Mouse (Mus musculus) embryo, embryonic 11 days (tissue): Measurements from ENCODE around the gene Casp8ap2.

ENCODE experiments used
- DNase-seq: peaks from one replicate; pipeline ENCODE4 v3.0.0-alpha.2; 2015

Gene Casp8ap2

DNA sequence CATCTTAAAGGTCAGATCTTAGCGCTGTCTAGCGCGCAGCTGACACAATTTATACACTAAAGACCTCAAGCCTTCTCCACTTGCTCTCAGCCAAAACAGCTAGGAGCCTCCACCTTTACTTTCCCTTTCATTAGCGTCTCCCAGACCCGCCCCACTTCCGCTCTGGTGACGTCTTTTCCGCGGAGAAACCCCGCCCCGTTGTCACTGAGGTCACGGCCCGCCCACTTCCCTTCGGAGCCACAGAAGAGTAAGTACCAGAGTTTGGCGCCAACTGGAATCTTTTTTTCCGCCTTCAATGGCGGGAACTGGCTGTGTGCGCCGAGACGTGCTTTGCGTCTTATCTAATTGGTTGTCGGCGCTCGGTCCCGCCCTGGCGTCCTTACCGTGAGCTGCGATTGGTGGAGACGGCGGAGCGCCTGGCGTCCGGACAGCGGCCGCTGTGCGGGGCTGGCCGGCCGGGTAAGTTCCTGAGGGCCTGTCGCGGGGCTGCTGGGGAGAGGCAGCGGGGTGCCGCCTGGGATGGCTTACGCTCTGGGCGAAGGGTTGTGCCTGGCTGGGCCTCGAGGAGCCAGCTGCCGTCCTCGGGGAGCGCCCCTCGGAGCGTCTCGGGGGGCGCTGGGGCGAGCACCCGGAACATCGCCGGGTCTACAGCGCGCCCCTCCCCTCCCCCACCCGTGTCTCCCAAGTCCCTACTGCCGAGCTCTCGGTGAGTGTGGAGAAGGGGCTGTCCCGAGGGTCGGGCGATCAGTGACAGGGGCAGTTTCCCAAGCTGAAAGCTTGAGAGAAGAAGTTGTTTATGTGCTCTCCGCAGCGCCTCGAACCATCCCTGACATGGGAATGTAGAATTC lies at the start of gene Casp8ap2:
Gene Casp8ap2, plus strand, starts transcription at position 418 of the 848 bp plus-strand sequence.
- DNase-seq = peak; percentile 99

DNA sequence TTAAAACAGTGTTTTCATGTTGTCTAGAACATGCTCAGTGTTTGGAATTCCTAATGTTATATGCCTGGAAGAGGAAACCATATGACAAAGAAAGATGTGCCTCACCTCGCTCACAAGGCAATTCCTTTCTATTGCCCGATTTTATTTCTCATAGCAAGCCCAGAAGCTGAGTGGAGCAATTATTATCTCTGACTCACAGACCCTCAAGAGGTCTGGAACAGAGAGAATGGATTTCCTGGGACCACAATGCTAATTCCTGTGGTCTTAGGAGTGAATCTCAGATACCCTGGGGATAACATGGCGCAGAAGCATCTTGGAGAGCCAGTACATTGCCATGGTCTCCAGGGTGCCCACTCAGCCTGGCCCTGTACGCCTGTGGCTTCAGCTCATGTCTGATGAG lies 46.2 kb upstream of the Casp8ap2 start:
- DNase-seq = no peak

DNA sequence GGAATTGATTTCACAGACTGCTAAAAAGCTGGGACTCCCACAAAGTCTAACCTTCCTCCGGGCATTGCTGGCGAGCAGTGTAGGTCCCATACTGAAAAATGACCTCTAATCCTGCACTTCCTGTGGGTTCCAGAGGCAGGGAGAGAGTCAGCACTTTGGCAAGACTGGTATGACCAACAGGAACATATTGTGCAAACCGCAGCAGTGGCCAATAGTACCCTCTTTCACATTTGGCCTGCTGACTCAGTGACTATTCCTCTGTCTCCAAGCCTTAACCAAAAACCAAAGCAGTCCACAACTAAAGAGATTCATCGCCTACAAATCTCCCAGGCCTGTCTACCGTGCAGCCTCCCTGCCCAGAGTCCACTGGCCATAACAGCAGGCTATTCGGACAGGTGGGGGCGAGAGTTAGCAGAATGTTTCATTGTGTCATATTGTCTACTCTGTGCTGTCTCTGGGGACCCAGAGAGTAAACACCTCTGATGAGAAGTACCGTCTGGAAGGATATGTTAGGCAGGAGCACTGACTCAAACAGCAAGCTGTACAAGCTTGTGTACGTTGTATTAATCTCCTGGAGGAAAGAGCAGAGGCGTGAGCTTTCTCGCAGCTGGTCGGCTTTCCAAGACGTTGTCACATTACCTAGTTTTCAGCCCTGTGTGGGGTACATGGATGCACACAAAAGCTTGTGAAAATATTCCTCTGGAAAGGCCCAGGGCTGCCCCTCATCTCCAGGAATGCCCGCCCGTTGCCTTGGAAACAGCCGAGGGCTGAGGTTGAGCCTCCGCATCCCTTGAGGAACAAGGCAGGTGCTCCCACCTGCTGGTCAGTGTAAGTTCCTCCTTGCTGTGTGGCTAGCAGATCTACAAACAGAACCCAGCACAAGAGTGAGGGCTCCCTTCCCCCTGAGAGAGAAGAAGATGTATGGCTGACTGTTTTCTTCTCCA lies 45.0 kb upstream of the Casp8ap2 start:
- DNase-seq = peak; percentile 56

DNA sequence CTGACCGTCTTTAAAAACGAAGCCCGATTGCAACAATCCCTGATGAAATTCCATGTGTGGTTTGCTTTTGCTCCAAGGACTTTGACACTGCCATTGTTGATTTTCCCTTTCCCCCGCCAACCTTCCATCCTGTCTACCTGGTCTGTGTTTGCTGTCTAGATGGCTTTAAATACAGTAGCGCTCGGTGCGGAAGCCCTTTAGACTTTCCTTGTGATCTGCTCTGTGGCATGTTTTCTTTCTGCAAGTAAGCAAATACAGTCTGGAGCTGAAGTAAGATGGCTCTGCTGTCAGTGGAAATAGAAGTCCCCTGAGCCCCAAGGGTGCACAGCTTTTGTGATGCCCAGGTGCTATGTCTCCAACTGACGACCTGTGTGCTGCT lies 44.3 kb upstream of the Casp8ap2 start:
- DNase-seq = no peak

DNA sequence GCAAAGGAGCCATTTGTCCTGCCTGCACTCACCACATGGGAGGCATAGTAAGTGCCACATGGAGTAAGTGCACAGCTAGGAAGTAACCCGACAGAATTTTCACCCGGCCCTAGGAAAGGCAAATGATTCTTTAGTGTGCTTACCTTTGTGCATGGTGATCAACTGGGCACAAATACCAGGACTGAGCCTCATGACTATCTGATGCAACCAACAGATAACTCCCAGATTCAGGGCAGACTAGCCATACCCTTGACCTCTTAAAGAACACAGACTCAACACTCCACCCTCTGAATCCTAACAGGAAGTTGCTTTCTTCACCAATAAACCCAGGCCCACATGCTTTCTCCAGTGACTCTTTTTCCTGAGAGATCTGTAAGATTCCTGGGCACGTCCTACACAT lies 43.8 kb upstream of the Casp8ap2 start:
- no peak for DNase-seq

DNA sequence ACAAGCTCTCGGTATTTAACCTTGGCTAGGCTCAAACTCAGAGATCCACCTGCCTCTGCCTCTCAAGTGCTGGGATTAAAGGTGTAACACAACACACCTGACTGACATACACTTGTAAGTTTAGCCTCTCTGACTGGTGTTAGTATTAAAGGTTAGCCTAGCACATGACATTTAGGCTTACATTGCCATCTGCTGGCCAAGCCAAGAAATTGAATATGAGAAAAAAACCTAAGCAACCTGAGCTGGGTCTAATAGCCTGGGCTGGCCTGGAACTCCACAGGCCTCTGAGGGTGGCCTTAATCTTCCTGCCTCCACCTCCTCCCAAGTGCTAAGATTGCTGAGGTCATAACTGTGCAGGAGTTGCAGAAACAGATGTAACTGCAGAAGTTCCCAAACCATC lies 43.1 kb upstream of the Casp8ap2 start:
- DNase-seq = peak; percentile 74

DNA sequence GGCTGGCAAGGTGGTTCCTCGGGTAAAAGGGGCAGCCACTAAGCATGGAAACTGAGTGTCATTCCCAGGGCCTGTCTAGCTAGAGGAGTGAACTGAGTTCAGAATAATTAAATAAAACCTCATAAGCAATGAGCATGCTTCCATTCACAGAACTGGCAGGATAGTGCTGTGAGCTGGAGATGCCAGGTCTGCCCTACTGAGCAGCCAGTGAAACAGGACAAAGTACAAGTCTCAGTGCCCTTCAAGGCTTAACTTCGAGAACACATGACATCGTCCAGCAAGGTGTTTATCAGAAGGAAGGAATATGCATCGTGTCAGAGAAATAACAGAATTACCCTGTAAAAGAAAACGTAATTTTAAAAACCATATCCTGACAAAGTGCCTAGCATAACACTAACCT lies 41.7 kb upstream of the Casp8ap2 start:
- DNase-seq = no peak

DNA sequence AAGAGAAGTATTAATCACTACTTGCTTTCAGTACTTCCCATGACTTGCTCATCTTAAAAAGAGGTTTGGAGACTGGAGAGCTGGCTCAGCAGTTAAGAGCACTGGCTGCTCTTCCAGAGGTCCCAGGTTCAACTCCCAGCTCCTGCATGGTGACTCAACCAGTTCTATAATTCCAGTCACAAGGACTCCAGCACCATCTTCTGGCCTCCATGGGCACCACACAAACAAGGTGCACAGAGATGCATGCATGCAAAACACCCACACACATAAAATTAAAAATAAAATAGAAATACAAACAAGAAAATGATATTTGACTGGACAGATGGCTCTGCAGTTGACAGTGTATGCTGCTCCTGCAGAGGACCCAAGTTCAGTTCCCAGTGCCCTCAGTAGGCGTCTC lies 40.6 kb upstream of the Casp8ap2 start:
- no peak for DNase-seq

DNA sequence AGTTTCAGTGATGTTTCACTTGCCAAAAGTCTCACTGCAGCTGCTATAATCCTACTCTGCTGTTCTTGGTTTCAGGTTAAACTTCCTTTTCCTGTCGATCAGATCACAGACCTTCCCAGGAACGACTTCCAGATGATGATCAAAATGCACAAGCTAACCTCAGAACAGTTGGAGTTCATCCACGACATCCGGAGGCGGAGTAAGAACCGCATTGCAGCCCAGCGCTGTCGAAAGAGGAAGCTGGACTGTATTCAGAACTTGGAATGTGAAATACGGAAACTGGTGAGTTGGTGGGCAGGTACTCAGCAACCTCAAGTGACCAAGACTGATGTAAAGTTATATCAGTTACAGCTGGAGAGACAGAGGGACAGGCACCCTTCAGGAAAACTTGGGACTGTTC lies 40.1 kb upstream of the Casp8ap2 start:
- peak; percentile 46 for DNase-seq

DNA sequence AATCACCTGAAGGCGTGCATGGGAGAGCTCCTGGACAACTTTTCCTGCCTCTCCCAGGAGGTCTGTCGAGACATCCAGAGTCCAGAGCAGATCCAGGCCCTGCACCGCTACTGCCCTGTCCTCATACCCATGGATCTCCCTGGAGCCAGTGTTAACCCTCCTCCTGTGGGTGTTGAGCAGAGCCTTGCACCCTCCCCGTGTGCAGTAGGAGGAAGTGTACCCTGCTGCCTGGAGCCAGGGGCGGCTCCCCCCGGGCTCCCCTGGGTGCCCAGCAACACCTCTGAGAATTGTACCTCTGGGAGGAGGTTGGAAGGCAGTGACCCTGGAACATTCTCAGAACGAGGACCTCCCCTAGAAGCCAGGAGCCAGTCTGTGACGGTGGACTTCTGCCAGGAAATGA lies 35.4 kb upstream of the Casp8ap2 start:
- DNase-seq = no peak

DNA sequence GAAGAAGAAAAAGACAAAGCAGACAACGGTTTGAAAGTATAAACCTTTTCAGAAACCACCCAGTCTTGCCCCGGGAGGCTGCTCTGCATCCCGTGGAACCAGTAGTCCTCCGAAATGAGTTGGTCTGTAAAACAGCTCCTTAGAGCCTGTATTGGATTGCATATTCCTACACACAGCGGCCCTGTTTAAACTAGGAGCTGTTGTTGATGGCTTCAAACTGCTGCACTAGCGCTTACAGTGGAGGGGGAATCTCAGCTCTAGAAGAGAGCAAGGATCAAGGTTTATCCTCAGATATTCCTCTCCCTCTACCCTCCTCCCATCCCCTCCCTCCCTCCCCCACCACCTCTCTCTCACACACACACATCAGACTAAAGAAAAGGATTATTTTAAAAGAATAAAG lies 31.1 kb upstream of the Casp8ap2 start:
- no peak for DNase-seq

DNA sequence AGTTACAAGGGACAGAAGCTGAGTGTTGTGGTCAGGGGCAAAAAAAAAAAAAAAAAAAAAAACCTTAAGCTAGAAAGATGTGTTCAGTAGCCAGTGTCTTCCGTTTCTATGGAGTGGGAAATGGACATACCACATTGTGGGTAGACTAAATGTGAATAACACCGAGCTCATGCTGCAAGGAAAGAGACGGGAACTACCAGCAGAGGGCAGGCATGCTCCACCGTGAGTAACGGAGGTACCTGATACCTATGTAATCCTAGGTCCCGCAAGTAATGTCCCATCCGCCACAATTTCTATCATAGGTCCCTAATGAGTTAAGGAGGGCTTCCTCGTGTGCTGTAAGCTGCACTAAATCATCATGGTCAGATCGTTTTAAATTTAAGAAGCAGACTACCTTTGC lies 28.7 kb upstream of the Casp8ap2 start:
- peak; percentile 69 for DNase-seq

DNA sequence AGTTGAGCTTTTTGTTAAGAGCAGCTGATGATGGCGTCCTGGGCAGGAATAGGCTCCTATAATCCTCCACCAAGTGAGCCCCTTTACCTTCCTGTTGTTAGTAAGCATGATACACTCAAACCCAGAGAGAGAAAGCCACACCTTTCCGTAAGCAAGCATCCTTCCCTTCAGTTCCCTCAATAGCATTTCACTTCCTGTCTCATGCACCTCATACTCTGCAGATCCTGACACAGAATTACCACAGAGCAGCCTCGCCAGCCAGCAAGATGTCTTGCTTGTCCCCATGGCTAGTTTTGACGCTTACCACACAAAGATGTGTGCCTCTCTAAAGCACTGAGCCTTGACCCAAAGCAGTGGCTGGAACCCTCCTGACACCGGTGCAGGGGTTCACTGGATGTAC lies 27.7 kb upstream of the Casp8ap2 start:
- DNase-seq = no peak

DNA sequence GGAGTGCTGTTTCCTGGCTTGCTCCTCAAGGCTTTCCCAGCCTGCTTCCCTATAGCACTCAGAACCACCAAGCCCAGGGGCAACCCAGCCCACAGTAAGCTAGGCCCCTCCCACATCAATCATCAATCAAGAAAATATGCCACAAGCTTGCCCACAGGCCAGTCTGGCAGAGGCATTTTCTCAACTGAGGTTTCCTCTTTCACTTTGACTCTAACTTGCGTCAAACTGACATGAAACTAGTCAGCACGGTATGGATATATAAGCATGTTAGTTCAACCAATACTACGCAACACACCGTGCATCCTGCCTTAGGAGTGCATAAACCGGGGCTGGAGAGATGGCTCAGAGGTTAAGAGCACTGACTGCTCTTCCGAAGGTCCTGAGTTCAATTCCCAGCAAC lies 27.0 kb upstream of the Casp8ap2 start:
- no peak for DNase-seq

DNA sequence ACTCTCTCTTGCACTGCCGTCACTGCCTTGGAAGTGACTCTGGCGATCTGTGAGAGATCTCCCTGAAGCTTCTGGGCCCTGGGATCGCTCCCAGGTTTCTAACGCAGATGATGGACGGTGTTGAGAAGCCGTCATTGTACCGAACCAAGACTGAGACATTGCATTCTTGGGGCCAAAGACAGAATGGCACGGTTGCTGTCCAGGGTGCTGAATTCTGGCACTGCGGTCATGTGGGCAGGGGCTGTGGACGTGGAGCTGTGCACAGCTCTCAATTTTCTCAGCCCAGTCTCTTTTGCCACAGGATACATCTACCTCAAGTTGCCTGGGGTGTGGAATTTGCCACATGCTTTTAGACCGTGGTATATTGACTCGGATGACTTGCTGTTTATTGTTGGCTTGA lies 14.1 kb upstream of the Casp8ap2 start:
- DNase-seq = peak; percentile 78

DNA sequence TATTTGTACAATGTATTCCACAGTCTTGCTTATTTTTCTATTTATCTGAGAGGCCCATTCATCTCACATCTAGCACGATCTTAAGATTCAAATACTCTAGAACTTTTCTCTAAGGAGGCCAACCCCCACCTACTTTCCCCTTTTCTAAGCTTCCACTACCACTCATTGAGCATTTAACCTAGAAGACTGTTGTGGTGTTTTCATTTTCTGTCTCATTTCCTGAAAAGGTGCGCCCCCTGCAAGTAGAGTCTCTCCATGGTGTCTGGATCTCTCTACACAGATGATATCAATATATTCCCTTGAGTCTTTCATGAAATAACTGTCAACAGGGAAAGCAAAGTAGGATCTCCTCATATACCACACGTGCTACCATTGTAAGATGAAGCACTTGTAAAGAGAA lies 12.6 kb upstream of the Casp8ap2 start, which contains the start of gene Gja10:
Gene Gja10, minus strand, starts transcription at position 101 of the 400 bp plus-strand sequence.
- no peak for DNase-seq

DNA sequence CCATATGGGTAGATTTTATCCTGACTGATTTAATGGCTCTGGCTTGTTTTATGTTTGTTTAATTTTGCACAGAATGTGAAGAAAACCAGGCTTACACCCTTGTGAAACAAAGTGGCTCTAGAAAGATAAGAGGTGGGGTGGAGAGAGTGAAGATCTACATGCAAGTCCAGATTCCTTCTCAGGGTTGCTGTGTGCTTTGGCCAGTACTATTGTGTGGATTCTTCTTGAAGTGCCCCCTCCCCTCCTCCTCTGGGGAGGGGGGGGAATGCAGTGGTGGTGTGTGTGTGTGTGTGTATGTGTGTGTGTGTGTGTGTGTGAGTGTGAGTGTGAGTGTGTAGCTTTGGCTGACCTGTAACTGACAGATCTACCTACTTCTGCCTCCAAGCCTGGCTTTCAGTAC lies 6.4 kb downstream of the Casp8ap2 start:
- no peak for DNase-seq

DNA sequence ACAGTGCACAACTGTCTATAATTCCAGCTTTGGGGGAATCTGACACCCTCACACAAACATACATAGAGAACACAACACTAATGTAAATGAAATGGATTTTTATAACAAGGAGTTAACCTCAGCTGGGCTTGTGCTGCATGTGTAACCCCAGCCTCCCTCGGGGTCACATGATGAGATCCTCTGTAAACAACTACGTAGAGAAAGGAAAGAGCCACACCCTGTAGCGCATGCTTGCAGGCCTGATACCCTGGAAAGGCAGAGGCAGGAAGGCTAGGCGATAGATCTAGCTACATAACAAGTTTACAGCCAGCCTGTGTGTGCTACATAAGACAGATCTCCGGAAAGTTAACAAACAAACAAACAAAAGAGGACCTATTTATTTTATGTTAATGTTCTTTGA lies 36.4 kb downstream of the Casp8ap2 start:
- DNase-seq = peak; percentile 5

DNA sequence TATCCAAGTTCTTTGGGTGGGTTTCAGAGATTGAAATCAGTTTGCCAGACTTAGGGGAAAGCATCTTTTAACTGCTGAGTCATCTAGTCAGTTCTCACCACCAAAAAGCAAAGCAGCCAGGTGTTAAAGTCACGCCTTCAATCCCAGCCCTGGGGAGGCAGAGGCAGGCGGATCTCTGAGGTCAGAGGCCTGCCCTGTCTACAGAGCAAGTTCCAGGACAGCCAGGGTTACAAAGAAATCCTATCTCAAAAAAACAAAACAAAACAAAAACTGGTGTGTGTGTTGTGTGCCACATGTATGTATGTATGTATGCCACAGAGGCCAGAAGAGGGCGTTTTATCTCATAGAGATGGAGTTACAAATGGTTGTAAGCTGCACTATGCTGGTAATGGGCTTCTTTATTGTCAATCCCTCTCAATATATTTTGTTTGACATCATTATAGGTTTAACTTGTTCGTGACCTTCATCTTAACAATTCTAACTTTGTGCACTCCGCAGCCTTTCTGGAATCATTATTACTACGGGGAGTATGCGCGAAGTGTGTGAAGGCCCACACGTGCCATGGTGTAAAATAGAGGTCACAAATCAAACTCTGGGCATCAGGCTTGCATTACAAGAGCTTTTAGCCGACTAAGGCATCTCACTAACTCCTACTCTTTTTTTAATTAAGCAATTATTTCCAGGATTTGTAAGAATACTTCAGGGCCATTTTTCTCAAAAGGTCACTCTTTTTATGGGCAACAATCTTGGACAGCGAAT lies 41.1 kb downstream of the Casp8ap2 start:
- DNase-seq = peak; percentile 35

DNA sequence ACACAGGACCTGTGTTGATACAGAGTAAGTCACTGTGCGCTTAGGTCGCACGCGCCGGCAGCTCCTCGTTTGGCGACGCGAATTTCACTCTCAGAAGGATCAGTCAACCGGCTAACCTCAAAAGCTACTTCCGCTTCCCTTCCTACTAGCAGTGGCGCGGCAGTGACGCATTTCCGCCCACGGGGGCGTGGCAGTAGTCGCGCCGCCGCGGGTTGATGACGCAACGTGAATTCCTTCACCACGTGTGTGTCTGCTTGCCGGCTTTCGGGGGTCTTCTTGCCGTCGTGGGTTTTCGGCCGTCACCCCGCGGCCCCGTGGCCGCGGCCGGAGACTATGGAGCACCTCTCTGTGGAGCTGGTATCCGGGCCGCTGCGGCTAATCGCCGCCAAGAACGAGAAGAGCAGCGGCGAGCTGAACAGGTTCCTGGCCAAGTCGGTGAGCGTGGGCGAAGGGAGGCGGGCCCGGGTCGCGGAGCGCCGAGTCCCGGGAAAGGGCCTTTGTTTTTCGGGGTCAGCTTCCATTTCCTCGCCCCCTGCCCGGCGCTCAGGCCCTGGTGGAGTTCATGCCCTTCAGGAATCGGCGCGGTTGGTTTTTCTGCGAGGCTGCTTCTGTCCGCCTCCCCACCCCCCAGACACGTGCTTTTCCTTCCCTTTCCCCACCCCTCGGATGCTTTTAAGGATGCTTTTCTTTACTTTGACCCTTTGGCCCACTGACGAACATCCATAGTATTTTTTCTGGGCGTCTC lies 41.8 kb downstream of the Casp8ap2 start, which contains the start of gene Mdn1:
Gene Mdn1, plus strand, starts transcription at position 202 of the 745 bp plus-strand sequence.
- peak; percentile 98 for DNase-seq

DNA sequence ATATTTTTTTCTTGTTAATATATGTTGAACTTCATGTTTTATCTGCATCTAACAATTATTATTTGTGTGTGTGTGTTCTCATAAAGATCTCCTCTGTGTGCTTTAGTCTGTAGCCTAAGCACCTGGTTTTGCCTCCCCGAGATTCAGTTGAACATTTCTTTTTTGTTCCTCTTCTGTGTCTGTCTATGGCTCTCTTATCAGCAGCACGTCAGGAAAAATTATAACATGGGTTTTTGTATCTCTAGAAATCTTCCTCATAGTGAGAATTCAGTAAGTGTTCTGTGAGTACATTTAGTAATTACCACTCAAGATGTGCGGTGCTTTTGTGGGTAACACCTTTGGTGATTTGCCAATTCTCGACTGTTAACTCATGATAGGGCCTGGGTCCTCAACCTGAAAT lies 50.6 kb downstream of the Casp8ap2 start:
- no peak for DNase-seq

DNA sequence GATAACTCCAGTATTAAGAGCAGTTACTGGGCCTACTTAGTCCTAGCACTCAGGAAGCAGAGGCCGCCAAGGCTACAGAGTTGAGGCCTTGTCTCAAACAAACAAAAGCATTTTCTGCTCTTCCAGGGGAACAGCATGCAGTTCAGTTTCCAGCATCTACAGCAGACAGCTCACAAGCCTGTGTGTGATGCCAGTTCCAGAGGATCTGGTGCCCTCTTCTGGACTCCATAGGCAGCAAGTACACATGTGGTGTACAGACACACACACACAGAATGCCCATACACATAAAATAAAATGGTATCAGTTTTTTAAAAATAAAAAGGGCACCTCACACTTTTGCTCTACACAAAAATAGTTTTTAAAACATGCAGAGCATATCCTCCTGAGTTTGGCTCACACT lies 53.0 kb downstream of the Casp8ap2 start:
- DNase-seq = peak; percentile 9
